Mouse (Mus musculus) hematopoietic stem cell, adult 5-6 weeks (primary cell): ENCODE measurements around the gene Srrm4. TPM values are rescaled to one million over a fixed set of nuclear protein-coding genes. Genes with fewer than 3 reads are reported as not detected.

ENCODE experiments used
- ATAC-seq, 2 experiments: fragments of 125-278 bp in 1 of 2; replicated peaks in 1 of 2; 2 replicates each; pipeline ENCODE4 v1.8.0; 2016 to 2017; ENCODE audit warnings: inconsistent platforms in 2 of 2, mild to moderate bottlenecking in 2 of 2, moderate number of reproducible peaks in 2 of 2, low read depth in 1 of 2, moderate TSS enrichment in 1 of 2; ENCODE audit not compliant: low FRiP score in 2 of 2, poor library complexity in 2 of 2, severe bottlenecking in 2 of 2, insufficient read depth in 1 of 2, low TSS enrichment in 1 of 2
- total RNA-seq: library from RNA; stranded (forward); fragments of 172-1452, 232-1000 nt; gene quantifications from 2 replicates; pipeline ENCODE4 v1.2.3, GENCODE M21; 2017

Srrm4 gene
- total RNA-seq, 1 experiment from 2014 or later, result not detected

GRCm38 (mm10) chr5:116498880-116499640, 92.6 kb downstream of the Srrm4 start:
- ATAC-seq, result no peak

DNA sequence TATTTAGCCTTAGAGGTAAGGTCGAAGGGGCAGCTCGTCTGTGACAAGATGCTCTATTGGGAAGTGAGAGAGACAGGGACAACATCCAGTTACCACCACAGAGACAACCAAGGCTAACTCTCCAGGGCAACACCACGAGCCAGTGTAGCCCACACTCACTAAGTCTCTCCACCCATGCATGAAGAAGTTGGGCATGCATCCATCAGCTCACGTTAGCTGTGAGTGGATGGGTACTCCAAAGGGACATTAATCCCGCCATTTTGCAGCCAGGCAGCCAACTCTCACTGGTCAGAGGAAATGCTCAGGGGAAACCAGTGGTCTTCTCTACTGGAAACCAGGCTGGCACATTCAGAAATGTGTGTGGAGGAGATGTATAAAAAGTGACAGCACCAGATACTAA, 93.8 kb downstream of the Srrm4 start:
- ATAC-seq, result no peak

DNA sequence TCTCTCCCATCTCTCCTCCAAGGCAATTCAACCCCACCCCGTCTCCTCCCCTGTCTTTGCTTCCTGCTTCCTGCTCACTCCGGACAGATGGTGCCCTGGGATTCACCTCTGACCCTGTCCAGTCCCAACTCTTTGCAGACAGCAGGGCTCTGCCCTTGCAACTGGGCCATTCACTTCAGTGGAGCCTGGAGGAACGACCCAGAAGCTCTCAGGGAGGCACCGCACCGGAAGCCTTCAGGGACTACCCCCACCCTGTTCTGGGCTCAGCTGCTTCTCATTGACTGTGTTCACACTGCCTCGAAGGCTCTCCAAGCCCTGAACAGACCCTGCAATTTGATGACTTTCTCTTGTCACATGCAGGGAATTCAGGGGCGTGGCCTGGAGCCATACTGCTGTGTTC, 94.4 kb downstream of the Srrm4 start:
- 0 out of 4 replicates have a peak, but pooled peaks of 1 of the 2 experiments have one; percentile 25 for ATAC-seq

DNA sequence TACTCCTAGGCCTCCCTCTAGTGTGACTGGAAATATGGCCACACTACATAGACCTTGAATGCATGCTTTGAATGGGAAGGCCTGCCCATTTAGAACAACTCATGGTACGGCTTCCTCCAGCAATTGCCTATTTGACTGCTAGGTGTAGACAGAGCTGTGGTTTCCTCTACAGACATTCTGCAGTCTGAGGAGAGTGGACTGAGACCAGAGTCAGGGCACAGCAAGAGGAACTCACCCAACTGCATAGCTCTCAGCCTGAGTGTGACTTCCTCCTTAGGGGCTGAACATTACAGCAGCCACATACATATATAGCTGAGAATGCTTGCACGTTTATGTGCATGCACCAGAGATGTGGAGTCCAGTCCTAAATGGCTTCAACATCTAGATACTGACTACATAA, 94.9 kb downstream of the Srrm4 start:
- ATAC-seq, result peak; percentile 79 to 91

DNA sequence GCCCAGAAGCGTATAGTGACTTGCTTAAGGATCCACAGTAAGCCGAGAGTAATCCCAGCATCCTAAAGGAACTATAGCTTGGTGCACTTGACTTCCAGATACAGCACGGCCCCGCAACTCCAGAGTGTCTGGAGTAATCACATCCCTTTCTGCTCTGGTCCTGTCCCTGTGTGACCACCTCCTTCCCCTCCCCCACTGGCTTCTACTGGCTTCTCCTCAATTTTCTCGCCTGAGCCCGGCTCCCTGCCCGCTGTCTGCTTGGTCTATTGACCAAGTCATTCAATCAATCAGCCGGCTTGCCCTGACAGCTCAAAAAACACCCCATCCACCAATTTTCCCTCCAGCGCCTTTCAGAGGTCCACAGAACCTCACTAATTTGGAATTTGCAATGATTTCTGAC, 96.2 kb downstream of the Srrm4 start:
- no peak for ATAC-seq

DNA sequence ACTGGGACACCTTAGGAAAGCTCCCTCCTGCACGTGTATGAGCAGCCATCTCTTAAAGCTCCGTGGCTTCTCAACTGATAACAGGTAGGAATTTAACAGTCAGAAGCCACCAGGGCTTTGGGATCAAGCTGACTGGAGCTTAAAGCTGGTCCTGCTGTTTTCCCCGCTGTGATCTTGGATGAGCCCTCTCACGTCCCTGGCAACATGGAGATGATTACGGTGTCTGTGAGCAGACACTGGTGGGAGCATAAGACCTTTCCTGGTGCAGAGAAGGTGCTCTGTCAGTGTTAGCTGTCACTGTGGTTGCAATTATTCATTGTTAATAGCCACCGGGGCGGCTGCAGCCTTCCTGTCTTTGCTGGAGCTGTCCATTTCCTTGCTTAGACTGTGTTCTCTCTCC, 97.2 kb downstream of the Srrm4 start:
- no peak for ATAC-seq

DNA sequence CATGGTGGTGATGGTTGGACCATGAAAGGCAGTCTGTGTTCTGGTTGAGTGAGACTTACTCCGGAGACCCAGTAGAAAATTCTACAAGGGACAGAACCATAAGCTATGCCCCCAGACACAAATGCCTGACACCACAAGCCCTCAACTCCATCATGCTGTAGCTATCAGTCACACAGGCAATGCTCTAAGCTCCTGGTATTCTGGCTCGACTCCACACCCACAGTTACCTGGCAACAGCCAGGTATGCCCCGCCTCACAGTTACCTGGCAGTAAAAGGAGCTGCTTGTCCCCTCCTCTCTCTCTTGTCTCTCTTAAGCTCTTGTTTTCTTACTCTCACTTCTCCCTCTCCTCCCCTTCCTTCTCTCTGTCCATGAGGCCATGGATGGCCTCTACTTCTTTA, 98.9 kb downstream of the Srrm4 start:
- no peak for ATAC-seq

DNA sequence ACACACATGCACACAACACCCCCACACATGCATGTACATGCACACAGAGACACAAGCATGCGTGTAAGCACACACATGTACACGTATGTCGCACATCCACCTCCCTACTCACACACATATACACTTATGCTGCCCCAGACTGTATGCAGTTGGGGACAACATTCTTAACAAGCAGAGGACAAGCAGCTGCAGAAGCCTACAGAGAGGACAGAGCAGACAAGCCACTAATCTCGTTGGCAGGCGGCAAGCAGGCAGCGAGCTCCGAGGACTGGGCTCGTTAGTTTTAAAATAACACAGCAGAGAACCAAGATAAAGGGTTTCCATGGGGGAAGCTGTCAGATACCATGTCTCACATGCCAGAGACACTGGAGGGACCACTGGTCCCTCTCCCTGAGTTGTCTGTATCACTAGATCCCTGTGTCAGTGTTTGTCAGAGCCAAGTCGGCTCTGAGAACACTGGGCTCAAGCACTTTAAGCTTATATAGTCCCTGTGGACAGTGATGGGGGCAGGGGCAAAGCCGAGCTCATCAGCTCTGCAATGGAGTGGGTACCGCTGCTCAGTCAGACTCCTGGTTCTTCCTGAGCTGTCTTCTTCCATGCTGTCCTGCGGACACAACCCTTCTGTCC, 99.7 kb downstream of the Srrm4 start:
- ATAC-seq, result no peak

DNA sequence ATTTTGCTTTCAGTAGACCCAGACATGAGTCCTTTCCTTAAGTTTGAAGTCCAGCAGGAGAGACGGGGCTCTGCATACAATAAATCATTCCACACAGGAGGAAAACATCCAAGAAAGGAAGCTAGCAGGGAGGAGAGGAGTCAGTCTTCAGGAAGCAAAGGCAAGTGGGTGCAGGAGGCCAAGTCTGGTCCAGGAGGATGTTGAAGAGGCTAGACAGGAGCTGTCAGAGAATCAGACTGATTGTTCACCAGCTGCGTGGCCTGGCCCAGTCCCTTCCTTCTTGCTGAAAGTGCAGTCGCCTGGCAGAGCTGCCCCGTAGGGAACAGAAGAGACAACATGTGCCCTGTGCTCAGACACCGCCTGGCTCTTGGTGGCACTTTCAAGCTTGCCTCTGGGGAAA, 100.8 kb downstream of the Srrm4 start:
- no peak for ATAC-seq

GRCm38 (mm10) chr5:116489621-116490020, 102.0 kb downstream of the Srrm4 start:
- no peak for ATAC-seq

DNA sequence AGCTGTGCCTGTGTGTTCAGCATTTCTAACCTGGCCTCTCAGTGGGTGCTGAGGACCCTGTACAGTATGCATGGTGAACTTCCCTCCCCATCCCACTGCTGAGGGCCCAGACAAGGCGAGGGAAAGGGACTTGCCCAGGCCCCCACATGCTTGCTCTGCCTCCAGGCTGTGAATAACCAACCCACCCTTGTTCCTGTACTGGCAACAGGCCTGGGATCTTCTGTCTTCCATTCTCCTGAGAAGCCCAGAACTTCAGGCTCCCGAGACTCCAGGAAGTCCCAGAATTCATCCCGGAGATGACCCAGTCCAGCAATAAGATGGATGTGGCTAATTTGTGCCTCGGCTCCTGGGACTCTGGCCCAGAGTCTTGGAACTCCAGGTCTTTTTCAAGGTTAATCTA, 105.5 kb downstream of the Srrm4 start:
- ATAC-seq, result no peak

DNA sequence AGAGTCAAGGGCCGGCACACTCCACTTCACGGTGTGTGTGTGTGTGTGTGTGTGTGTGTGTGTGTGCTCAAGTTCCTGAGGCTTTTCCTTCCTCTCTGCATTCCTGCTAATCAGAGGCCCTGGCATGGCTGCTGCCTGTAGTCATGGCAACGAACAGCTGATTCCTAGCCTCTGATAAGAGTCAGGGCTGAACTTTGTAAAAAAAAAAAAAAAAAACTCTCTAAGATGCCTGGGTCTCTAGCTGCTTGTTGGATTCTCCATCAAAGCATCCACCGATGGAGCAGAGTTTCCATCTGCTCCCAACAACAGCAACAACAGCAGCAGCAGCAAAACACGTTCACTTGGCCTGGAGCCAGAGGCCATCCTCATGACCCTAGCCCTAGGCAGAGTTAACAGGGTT, 106.5 kb downstream of the Srrm4 start:
- peak; percentile 76 to 81 for ATAC-seq

DNA sequence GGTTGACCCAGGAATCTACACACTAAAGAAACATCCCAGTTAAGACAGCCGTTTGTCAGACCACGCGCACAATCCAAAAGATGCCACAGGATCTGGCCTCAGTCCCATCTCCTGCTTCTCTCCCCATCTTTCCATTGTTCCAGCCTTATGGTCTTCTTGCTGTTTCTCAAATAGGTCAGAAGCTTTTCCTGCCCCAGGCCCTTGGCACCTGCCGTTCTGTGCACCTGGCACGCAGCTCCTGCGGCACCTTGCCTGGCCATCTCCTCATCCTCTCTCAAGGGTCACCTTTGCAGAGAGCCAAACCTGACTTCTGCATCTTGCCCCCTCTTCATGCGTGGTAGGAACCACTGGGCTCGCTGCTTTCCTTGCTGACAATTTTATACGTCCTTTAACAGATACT, 107.4 kb downstream of the Srrm4 start:
- ATAC-seq, result no peak

DNA sequence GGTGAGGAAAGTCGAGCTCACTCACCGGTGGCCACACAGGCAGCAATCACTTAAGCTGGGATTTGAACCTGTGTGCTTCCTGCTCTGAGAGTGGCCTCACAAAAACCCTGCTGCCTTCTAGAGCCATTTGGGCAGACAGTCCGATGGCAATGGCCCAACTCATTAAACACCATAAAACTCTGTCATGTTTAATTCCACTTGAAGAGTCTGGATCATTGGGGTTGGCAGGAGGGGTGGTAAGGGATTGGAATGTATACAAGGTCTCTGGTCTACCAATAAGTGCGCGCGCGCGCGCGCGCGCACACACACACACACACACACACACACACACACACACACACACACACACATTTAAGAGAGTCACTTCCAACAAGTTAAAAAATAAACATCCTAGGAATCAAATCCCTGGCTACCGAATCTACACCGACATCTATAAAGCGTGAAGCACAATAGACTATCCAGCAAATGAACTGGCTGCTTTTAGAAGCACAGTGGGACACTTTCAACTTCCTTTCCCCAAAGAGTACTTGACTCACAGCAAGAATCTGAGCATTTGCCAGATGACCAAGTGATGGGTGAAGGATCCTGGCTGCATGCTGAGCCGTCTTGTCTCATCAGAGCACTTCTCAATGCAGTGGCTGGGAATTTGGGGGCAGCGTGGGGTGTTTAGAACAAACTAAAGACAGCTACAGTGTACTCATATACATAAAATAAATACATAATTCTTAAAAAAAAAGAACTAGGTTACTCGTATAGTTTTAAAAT, 112.8 kb downstream of the Srrm4 start:
- no peak for ATAC-seq

- ATAC-seq, result peak; percentile 59 to 62; a peak in 2 of 4 replicates
Measured at GRCm38 (mm10) chr5:116476006-116476405, 115.6 kb downstream of the Srrm4 start.

DNA sequence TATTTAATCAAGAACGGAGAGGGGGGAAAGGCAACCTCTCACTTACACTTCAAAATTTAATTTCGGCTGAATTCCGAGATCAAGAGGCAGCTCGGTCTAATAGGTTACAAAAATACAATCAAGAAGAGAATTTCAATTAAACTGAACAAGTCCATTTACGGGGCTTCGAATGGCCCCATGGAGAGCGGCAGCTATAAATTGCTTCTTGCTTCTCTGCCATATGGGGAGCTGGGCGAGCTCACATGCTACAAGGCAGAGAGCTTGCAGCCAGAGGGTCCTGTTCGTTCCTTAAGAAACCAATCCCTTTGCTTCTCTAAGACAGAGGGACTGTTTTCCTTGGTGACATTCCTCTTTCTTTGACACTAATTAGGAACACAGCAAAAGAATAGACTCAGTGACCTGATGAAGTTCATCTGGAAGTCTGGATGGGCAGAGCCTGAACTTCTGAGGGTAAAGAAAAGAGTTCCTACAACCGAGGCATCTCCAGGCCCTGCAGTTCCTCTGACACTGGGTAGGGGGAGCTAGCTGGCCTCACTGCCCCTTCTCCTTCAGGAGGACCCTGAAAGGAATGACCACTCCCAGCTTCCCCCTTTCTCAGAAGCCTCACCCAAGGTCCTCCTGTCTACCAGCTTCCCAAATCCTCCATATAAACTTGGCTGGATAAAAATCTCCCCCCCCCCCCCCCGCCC, 130.1 kb downstream of the Srrm4 start:
- ATAC-seq, result no peak

- no peak for ATAC-seq
Measured at GRCm38 (mm10) chr5:116459970-116460369, 131.6 kb downstream of the Srrm4 start.

DNA sequence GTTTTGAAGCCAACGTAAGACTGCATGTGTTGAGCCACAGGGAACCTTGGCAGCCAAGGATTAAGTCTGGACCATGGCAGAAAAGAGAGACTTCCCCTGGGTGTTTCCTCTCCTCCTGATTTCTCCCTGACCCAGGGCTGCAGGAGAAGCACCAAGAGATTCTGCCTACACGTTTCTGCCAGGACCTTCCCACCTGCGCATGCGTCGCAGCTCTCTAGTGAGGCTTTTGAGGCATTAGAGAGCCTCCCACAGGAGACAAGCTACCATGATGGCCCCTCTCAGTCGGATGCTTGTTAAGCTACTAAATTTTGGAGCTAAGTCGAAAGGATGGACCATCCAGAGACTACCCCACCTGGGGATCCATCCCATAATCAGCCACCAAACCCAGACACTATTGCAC, 133.8 kb downstream of the Srrm4 start:
- no peak for ATAC-seq
